Mouse (Mus musculus) heart, embryonic 16.5 days (tissue): Measurements from ENCODE around the gene Tnrc6a. TPM values are rescaled to one million over a fixed set of nuclear protein-coding genes. Genes with fewer than 3 reads are reported as not detected.
A peak's percentile ranks its signal among the peaks of the same experiment; 100 is the strongest.

ENCODE experiments used
- ATAC-seq: fragments of 200-750 bp; cut with Nextera tagmentation; replicated peaks from 2 replicates; pipeline ENCODE4 v1.8.0; 2017; ENCODE audit warnings: moderate number of reproducible peaks; ENCODE audit not compliant: insufficient read depth, low FRiP score; ENCODE audit errors: extremely low read depth
- H3K27ac ChIP-seq: fragments of 300-500 bp; sonication (generic); 2 replicates; pipeline ENCODE4 v1.5.1; 2014; ENCODE audit warnings: mild to moderate bottlenecking, low read length, control low read depth, moderate library complexity
- H3K27me3 ChIP-seq: fragments of 300-500 bp; sonication (generic); 2 replicates; pipeline ENCODE4 v1.6.1; 2014; ENCODE audit warnings: low read length, mixed read lengths; ENCODE audit not compliant: control insufficient read depth, insufficient read depth
- H3K36me3 ChIP-seq: fragments of 300-500 bp; sonication (generic); 2 replicates; pipeline ENCODE4 v1.6.1; 2014; ENCODE audit not compliant: control insufficient read depth, insufficient read depth
- H3K4me1 ChIP-seq: fragments of 300-500 bp; sonication (generic); 2 replicates; pipeline ENCODE4 v1.6.1; 2014; ENCODE audit warnings: low read length, mixed read lengths; ENCODE audit not compliant: control insufficient read depth, insufficient read depth
- H3K4me2 ChIP-seq: fragments of 300-500 bp; sonication (generic); 2 replicates; pipeline ENCODE4 v1.6.1; 2014; ENCODE audit warnings: low read depth, mild to moderate bottlenecking, control low read depth, low read length
- H3K4me3 ChIP-seq: fragments of 300-500 bp; sonication (generic); 2 replicates; pipeline ENCODE4 v1.5.1; 2014; ENCODE audit warnings: mild to moderate bottlenecking, control low read depth, low read length
- H3K9ac ChIP-seq: fragments of 300-500 bp; sonication (generic); 2 replicates; pipeline ENCODE4 v1.6.1; 2014; ENCODE audit warnings: low read length, control low read depth
- H3K9me3 ChIP-seq: fragments of 300-500 bp; sonication (generic); replicated peaks from 2 replicates; pipeline ENCODE4 v1.6.1; 2016; ENCODE audit warnings: low read length; ENCODE audit not compliant: control insufficient read depth
- WGBS: fragments of 180-500 bp; shearing (Covaris S2); extraction: QIAGEN DNeasy Blood & Tissue Kit; methylation state at CpG from one replicate; pipeline ENCODE4 v1.1.7; 2014; 5-methylcytosine and 5-hydroxymethylcytosine counted together
- polyA plus RNA-seq: library from polyadenylated mRNA; unstranded; fragments of >200 nt; fragmentation: Nextera tagmentation; extraction: Ambion mirVana; gene quantifications from 2 replicates; pipeline ENCODE4 v1.2.1, GENCODE M21; 2015

Tnrc6a gene
- polyA plus RNA-seq = 25.1 and 33.2 TPM in 2 replicates

- Histone ChIP-seq H3K9me3 (no peaks in the 10 kb centered on the region), H3K27ac (peak within 1 kb of the TSS; percentile 94), H3K36me3 (peaks cover 4% of the 10 kb centered on the region; the same call in 1 of the 2 replicates), H3K4me1 (peaks cover 28% of the 10 kb centered on the region), H3K27me3 (no peaks in the 10 kb centered on the region), H3K4me2 (peak within 1 kb of the TSS; percentile 80), H3K9ac (peak within 1 kb of the TSS; percentile 99), H3K4me3 (peak within 1 kb of the TSS; percentile 95)
- under 1% methylated on average over 42 of the region's 55 CpGs for WGBS
- peak; percentile 94 for ATAC-seq
These were observed at the start of gene Tnrc6a for GRCm38 (mm10) chr7:123123665-123124298. Gene Tnrc6a, plus strand, starts transcription at chr7:123123885.

- H3K27ac ChIP-seq = no peak overlapping the region
- no peaks in the 10 kb centered on the region for H3K9me3 ChIP-seq
- H3K4me2 ChIP-seq = no peak overlapping the region
- peaks cover 13% of the 10 kb centered on the region for H3K4me1 ChIP-seq
- ATAC-seq = no peak
- H3K27me3 ChIP-seq = no peaks in the 10 kb centered on the region
- 67% methylated on average over 4 of the region's 4 CpGs for WGBS
- H3K4me3 ChIP-seq = no peak overlapping the region
- H3K36me3 ChIP-seq = no peaks in the 10 kb centered on the region
- H3K9ac ChIP-seq = no peak overlapping the region
These were observed 41.4 kb upstream of the Tnrc6a start for GRCm38 (mm10) chr7:123082236-123082635.

GRCm38 (mm10) chr7:123083441-123084123 is 40.1 kb upstream of the Tnrc6a start:
- no peak overlapping the region for H3K4me2 ChIP-seq
- H3K4me3 ChIP-seq = no peak overlapping the region
- WGBS = 29% methylated on average over 12 of the region's 12 CpGs
- peaks cover 13% of the 10 kb centered on the region for H3K4me1 ChIP-seq
- no peaks in the 10 kb centered on the region for H3K36me3 ChIP-seq
- H3K27ac ChIP-seq = 0 out of 2 replicates have a peak overlapping the region, but pooled peaks have one; percentile 4
- H3K9ac ChIP-seq = no peak overlapping the region
- ATAC-seq = no peak
- H3K9me3 ChIP-seq = no peaks in the 10 kb centered on the region
- no peaks in the 10 kb centered on the region for H3K27me3 ChIP-seq

- H3K27ac ChIP-seq = 0 out of 2 replicates have a peak overlapping the region, but pooled peaks have one; percentile 2
- no peaks in the 10 kb centered on the region for H3K9me3 ChIP-seq
- WGBS = 1% methylated on average over 7 of the region's 7 CpGs
- no peaks in the 10 kb centered on the region for H3K27me3 ChIP-seq
- H3K4me3 ChIP-seq = no peak overlapping the region
- peaks cover 13% of the 10 kb centered on the region for H3K4me1 ChIP-seq
- ATAC-seq = peak; percentile 86
- peak overlapping the region; percentile 49 for H3K4me2 ChIP-seq
- no peaks in the 10 kb centered on the region for H3K36me3 ChIP-seq
- H3K9ac ChIP-seq = no peak overlapping the region
These were observed 39.4 kb upstream of the Tnrc6a start for GRCm38 (mm10) chr7:123084180-123084691.

- no peak for ATAC-seq
- 0 out of 2 replicates have a peak overlapping the region, but pooled peaks have one; percentile 2 for H3K27ac ChIP-seq
These were observed 39.0 kb upstream of the Tnrc6a start for GRCm38 (mm10) chr7:123084708-123085107.

GRCm38 (mm10) chr7:123088920-123089319 is 34.8 kb upstream of the Tnrc6a start:
- no peaks in the 10 kb centered on the region for H3K27me3 ChIP-seq
- no peak overlapping the region for H3K4me2 ChIP-seq
- WGBS = 83% methylated on average over 4 of the region's 4 CpGs
- H3K27ac ChIP-seq = no peak overlapping the region
- peaks cover 11% of the 10 kb centered on the region for H3K4me1 ChIP-seq
- H3K4me3 ChIP-seq = no peak overlapping the region
- H3K9ac ChIP-seq = no peak overlapping the region
- ATAC-seq = no peak
- H3K9me3 ChIP-seq = no peaks in the 10 kb centered on the region
- H3K36me3 ChIP-seq = no peaks in the 10 kb centered on the region

More at GRCm38 (mm10) chr7:123084708-123085107, 39.0 kb upstream of the Tnrc6a start:
- no peaks in the 10 kb centered on the region for H3K36me3 ChIP-seq
- H3K4me3 ChIP-seq = no peak overlapping the region
- H3K4me1 ChIP-seq = peaks cover 13% of the 10 kb centered on the region
- H3K9ac ChIP-seq = no peak overlapping the region
- 25% methylated on average over 13 of the region's 13 CpGs for WGBS
- H3K27me3 ChIP-seq = no peaks in the 10 kb centered on the region
- no peaks in the 10 kb centered on the region for H3K9me3 ChIP-seq
- H3K4me2 ChIP-seq = peak overlapping the region; percentile 49

- Histone ChIP-seq H3K36me3 (no peaks in the 10 kb centered on the region), H3K4me2 (no peak overlapping the region), H3K9me3 (peaks cover 6% of the 10 kb centered on the region; the same call in 1 of the 2 replicates), H3K27me3 (no peaks in the 10 kb centered on the region), H3K9ac (no peak overlapping the region), H3K4me3 (no peak overlapping the region), H3K4me1 (peaks cover 17% of the 10 kb centered on the region), H3K27ac (no peak overlapping the region)
- ATAC-seq = no peak
- WGBS = 75% methylated on average over 12 of the region's 12 CpGs
These were observed 27.2 kb upstream of the Tnrc6a start for GRCm38 (mm10) chr7:123096344-123097120.

- Histone ChIP-seq H3K4me3 (no peak overlapping the region), H3K36me3 (no peaks in the 10 kb centered on the region), H3K27me3 (no peaks in the 10 kb centered on the region), H3K27ac (peak overlapping the region; percentile 84), H3K9me3 (peaks cover 6% of the 10 kb centered on the region; the same call in 1 of the 2 replicates), H3K4me1 (peaks cover 17% of the 10 kb centered on the region), H3K9ac (peak overlapping the region; percentile 6), H3K4me2 (peak overlapping the region; percentile 7; the same call in 1 of the 2 replicates)
- peak; percentile 93 for ATAC-seq
- WGBS = 20% methylated on average over 16 of the region's 16 CpGs
These were observed 25.6 kb upstream of the Tnrc6a start for GRCm38 (mm10) chr7:123097891-123098750.
